In genomic region chr11:83776798-83777197, GRCm38 (mm10) we compare ENCODE assay signal across 33 mouse cellular contexts. TPM values are rescaled to one million over a fixed set of nuclear protein-coding genes. Genes with fewer than 3 reads are reported as not detected.
"Had no signal": no experiment of that assay in that cellular context is flagged by ENCODE, and none has a peak within 500 bp of the region (broad histone marks: within the 10 kb centered on the region; RNA-seq: fewer than 3 reads in every experiment).

No protein-coding gene starts in this region.

- H3K9me3 ChIP-seq: heart, embryonic 13.5 days; heart, embryonic 15.5 days; hindbrain, embryonic 13.5 days; hindbrain, embryonic 15.5 days; limb, embryonic 10.5 days; limb, embryonic 12.5 days had no signal

- ATAC-seq: hindbrain, postnatal 0 days; intestine, embryonic 16.5 days had no signal

- H3K9ac ChIP-seq: heart, embryonic 13.5 days; heart, embryonic 15.5 days; hindbrain, embryonic 13.5 days; hindbrain, embryonic 15.5 days; limb, embryonic 12.5 days had no signal

- DNase-seq: gastrocnemius, adult 2 months; gastrocnemius, postnatal 10 days; gastrocnemius, postnatal 25 days; heart, adult 11 months; heart, adult 2 months; heart, postnatal 14 days; heart, postnatal 36 days; kidney, adult 11 months; kidney, adult 2 months; kidney, postnatal 10 days; kidney, postnatal 25 days; kidney, postnatal 4 days; liver had no signal

- H3K4me3 ChIP-seq: gastrocnemius, adult 2 months; heart, adult 2 months; heart, embryonic 13.5 days; heart, embryonic 15.5 days; hindbrain, embryonic 13.5 days; hindbrain, embryonic 15.5 days; layer of hippocampus, adult 2 months; left cerebral cortex, adult 2 months; limb, embryonic 10.5 days; limb, embryonic 12.5 days had no signal

- H3K27me3 ChIP-seq: heart, embryonic 13.5 days; heart, embryonic 15.5 days; hindbrain, embryonic 13.5 days; hindbrain, embryonic 15.5 days; limb, embryonic 12.5 days had no signal

- H3K4me2 ChIP-seq: heart, embryonic 11.5 days; heart, embryonic 13.5 days; heart, embryonic 15.5 days; hindbrain, embryonic 13.5 days; hindbrain, embryonic 15.5 days; limb, embryonic 12.5 days; liver, embryonic 11.5 days had no signal

- H3K4me1 ChIP-seq: heart, embryonic 13.5 days; heart, embryonic 15.5 days; hindbrain, embryonic 13.5 days; hindbrain, embryonic 15.5 days; limb, embryonic 10.5 days; limb, embryonic 12.5 days had no signal

- H3K27ac ChIP-seq: gastrocnemius, adult 2 months; heart, adult 2 months; heart, embryonic 13.5 days; heart, embryonic 15.5 days; hindbrain, embryonic 13.5 days; hindbrain, embryonic 15.5 days; hindbrain, postnatal 0 days; layer of hippocampus, adult 2 months; left cerebral cortex, adult 2 months; limb, embryonic 10.5 days; limb, embryonic 12.5 days had no signal

RNA-seq across cellular contexts. Expression of gene Wfdc21, which starts 30.1 kb away (rescaled TPM):
- total RNA-seq: gastrocnemius, adult 2 months; gastrocnemius, postnatal 10 days; heart, adult 2 months; heart, postnatal 36 days; hindbrain, postnatal 0 days; layer of hippocampus, adult 2 months; layer of hippocampus, postnatal 10 days; layer of hippocampus, postnatal 25 days; left cerebral cortex, adult 2 months; left cerebral cortex, postnatal 14 days; left cerebral cortex, postnatal 36 days had no signal
- polyA plus RNA-seq: frontal cortex, adult 2 months; heart, embryonic 11.5 days; heart, embryonic 13.5 days; hindbrain, embryonic 11.5 days; hindbrain, embryonic 13.5 days; hindbrain, embryonic 15.5 days; kidney, embryonic 14.5 days; limb, embryonic 10.5 days; limb, embryonic 12.5 days; limb, embryonic 14.5 days had no signal
